Mouse (Mus musculus) right cerebral cortex, postnatal 36 days (tissue): ENCODE data around the gene Il21r.

Experiments used
- DNase-seq, 2 experiments: peaks; one replicate each; pipeline ENCODE4 v3.0.0; 2022; ENCODE audit warnings: low spot score in 2 of 2, mixed read lengths in 1 of 2

Gene Il21r

DNA sequence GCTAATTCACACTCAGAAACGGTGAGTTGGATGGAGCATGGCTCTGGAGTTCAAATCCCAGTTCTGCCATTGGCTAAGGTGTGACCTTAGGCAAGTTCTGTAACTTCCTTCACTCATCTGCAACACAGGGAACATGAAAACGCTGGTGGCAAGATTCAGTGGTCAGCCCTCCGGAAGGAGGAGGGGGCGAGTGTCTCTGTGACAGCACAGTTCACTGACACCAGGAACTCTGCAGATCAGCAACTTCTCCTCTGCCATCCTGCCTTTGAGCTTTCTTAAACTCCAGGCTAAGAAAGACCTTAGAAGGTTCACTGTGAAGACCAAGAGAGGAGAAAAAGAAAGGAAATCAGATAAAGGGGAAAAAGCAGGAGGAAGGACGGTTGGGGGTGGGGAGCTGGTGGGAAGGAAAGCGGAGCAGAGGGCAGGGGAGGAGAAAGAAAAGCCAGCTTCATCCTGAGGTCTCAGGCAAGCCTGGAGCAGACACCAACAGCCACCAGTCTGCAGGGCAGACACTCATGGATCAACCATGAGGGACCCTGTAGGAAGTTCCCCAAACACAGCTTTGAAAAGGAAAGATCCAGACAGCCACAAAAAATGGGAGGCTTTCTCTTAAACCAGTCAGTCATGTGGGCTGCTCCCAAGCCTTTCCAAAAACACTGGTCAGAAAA, 2.5 kb upstream of the Il21r start:
- DNase-seq, result no peak

GRCm38 (mm10) chr7:125601280-125601670, 2.0 kb upstream of the Il21r start:
- DNase-seq, result no peak

- DNase-seq, result no peak
Observed at GRCm38 (mm10) chr7:125601821-125602448, 1.3 kb upstream of the Il21r start.

GRCm38 (mm10) chr7:125604362-125605319, 1.4 kb downstream of the Il21r start:
- DNase-seq, result no peak

GRCm38 (mm10) chr7:125605725-125606139, 2.5 kb downstream of the Il21r start:
- no peak for DNase-seq

DNA sequence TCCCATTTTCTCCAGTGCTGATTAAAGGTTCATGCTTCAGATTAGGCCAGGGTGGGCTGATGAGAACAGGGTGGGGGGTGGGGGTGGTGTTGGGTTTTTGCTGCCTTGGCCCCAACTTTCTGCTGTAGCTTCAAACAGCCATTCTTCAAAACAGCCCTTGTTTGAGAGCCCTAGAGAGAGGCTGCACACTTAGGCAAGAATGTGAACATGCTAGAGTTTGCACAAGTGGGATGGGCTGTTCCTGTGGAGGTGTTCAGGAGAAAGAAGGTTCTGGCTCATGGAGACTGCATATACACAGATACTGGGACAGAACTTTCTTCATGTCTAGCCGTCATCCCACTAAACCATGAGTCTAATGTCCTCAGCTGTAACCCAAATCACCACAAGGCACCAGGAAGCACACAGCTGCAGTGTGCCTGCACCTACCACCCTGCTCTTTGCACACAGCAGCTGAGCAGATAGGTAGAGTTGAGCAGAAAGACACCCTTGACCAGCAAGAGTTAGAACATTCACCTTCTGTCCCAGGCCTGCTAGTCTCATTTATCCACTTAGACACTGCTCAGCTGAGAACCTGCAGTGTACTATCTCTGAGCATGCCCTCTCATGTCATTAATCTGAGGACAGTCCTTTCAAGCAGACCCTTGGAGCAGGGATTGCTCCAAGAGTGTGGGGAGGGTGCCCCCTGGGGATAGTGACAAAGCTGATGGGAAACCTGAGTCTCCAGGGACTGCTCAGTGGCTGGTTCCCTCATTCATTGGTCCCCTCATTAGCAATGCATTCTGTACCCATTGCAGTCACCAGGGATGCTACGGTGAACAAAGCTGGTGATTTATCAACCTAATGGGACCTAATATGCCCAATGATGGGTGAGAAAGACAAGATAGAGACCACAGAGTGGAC, 3.3 kb downstream of the Il21r start:
- no peak for DNase-seq

DNA sequence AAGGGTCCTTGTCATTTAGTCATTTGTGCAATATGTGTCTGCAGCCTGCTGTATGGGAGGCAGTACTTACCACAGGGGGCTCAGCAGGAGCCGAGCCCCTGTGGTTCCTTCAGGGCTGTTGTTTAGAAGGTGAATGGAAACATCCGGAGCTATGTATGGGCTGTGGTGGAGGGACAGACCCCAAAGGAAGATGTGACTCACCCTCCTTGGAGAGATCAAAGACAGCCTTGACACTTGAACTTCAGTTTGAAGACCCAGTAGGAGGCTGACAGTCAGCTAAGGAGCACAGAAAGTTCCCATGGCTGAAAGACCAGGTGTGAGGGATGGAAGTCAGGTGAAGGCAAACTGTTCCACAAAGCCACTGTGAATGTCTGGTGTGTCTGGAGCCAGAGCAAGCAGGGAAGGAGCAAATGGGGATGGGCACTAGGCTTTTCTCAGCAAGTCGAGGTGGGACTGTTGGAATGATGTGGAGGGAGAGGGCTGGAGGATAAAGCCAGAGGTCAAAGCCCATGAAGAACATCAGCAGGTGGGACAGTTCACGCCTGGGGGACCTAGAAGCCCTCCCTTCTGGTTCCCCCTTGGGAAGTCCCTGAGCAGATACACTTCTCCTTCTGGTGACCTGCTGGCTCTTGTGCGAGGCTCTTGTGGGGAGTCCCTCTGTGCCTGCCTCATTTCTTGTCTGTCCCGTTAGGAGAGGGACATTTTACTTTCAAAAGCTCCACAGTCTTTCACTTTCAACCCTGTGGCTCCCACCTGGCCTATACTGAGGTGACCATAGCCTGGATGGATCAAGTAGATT, 4.4 kb downstream of the Il21r start:
- no peak for DNase-seq

DNA sequence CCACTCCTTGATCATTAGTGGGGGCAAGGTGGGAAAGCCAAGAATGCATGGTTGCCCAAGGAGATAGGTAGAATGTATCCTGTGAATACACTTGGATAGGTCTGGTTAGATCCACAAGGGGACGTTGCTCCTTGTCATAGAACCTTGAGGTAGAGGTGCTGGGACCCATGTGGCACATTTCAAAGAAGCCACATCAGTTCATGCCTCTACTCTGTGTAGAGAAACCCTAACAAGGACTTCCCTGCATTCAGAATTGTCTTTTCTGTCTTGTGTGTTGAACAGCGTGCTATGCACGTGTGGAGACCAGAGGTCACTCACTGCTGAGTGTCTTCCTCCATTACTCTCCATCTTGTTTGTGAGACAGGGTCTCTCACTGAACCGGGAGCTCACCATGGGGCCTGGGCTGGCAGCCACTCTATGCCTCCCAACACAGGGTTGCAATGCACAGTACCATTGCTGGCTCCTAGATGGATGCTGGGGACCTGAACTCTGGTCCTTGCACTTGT, 5.0 kb downstream of the Il21r start:
- no peak for DNase-seq

GRCm38 (mm10) chr7:125613579-125613978, 10.3 kb downstream of the Il21r start:
- DNase-seq, result no peak

GRCm38 (mm10) chr7:125615453-125615852, 12.2 kb downstream of the Il21r start:
- DNase-seq, result no peak

DNA sequence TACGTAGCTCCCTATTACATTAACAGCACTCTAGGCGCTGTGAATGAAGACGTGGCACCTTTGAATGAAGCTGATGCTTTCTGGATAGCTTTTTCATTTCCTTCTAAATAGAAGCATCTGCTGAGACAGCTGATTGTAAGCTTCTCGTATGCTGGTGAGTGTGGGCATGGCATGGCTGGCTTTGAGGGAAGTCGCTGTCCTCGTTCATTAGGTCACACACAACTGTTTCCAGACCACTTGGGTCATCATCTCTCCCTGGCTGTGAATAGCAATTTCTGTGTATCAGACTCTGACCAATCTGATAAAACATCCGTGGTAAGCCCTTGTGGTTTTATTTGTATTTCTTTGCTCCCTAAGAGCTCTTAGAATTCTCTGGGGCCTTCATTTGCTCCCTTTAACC, 14.8 kb downstream of the Il21r start:
- no peak for DNase-seq

- DNase-seq, result no peak
Observed at GRCm38 (mm10) chr7:125620077-125620476, 16.8 kb downstream of the Il21r start.

- DNase-seq, result no peak
Observed at GRCm38 (mm10) chr7:125622741-125623685, 19.8 kb downstream of the Il21r start.

DNA sequence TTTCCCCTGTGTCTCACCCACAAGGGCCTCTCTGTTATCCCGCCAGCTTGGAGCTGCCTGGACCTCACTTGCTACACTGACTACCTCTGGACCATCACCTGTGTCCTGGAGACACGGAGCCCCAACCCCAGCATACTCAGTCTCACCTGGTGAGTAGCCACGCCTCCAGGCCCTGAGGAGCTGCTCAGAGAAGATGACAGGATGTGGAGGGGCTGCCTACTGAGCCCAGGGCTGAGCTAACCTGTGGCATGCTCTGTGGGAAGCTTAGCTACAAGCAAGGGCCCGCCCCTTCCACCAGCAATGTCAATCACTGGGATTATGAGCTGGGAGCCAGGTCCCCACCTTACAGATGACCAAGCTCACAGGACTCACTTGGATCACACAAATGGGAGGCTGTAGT, 22.0 kb downstream of the Il21r start:
- no peak for DNase-seq

GRCm38 (mm10) chr7:125625829-125626228, 22.6 kb downstream of the Il21r start:
- no peak for DNase-seq

GRCm38 (mm10) chr7:125630317-125630716, 27.1 kb downstream of the Il21r start:
- no peak for DNase-seq

- no peak for DNase-seq
Observed at GRCm38 (mm10) chr7:125630989-125631388, 27.8 kb downstream of the Il21r start.

DNA sequence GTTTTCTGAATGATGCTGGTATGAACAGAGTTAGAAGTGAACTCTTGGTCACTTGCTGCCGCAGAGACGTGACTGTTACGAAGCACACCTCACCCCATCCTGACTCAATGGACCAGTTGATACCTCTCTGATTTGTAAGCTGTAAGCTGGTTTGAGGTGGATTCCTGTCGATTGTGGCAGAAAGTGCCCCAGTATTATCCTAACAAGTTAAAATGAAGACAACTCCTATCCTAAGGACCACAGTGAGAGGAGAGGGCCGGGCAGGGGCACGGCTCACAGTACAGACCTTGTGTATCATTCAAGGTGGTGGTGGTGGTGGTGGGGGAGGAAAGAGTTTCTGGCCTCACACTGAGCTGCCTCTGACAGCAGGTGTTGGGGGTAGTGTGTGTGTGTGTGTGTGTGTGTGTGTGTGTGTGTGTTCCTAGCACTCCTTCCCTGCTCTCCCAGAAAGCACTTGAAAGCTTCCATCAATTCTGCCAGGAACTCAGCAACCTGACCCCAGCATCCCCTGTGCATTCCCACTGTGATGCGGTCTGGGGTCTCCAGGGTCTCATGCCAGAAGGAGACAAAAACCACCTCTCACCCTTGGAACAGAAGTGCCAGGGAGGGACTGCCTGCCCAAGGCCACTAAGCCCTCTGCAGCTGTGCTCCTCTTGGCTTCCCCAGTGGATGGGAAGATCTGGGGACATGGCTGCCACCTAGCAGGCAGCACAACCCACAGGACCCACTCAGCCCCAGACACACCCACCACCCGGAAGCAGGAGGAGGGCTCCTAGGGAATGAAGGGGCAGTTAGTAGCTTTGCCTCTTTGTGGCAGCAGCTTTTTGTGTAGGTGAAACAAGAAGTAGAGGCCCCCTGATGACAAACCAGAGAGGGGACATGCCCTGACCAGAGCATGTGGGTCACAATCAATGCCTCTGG, 34.3 kb downstream of the Il21r start:
- DNase-seq, result no peak
